Mouse (Mus musculus) heart, embryonic 16.5 days (tissue): ENCODE measurements around the gene Gpd1. TPM values are rescaled to one million over a fixed set of nuclear protein-coding genes. Genes with fewer than 3 reads are reported as not detected.

ENCODE experiments used
- ATAC-seq: fragments of 200-750 bp; cut with Nextera tagmentation; replicated peaks from 2 replicates; pipeline ENCODE4 v1.8.0; 2017; ENCODE audit warnings: moderate number of reproducible peaks; ENCODE audit not compliant: insufficient read depth, low FRiP score; ENCODE audit errors: extremely low read depth
- H3K27ac ChIP-seq: fragments of 300-500 bp; sonication (generic); 2 replicates; pipeline ENCODE4 v1.5.1; 2014; ENCODE audit warnings: mild to moderate bottlenecking, low read length, control low read depth, moderate library complexity
- H3K27me3 ChIP-seq: fragments of 300-500 bp; sonication (generic); 2 replicates; pipeline ENCODE4 v1.6.1; 2014; ENCODE audit warnings: low read length, mixed read lengths; ENCODE audit not compliant: control insufficient read depth, insufficient read depth
- H3K36me3 ChIP-seq: fragments of 300-500 bp; sonication (generic); 2 replicates; pipeline ENCODE4 v1.6.1; 2014; ENCODE audit not compliant: control insufficient read depth, insufficient read depth
- H3K4me1 ChIP-seq: fragments of 300-500 bp; sonication (generic); 2 replicates; pipeline ENCODE4 v1.6.1; 2014; ENCODE audit warnings: low read length, mixed read lengths; ENCODE audit not compliant: control insufficient read depth, insufficient read depth
- H3K4me2 ChIP-seq: fragments of 300-500 bp; sonication (generic); 2 replicates; pipeline ENCODE4 v1.6.1; 2014; ENCODE audit warnings: low read depth, mild to moderate bottlenecking, control low read depth, low read length
- H3K4me3 ChIP-seq: fragments of 300-500 bp; sonication (generic); 2 replicates; pipeline ENCODE4 v1.5.1; 2014; ENCODE audit warnings: mild to moderate bottlenecking, control low read depth, low read length
- H3K9ac ChIP-seq: fragments of 300-500 bp; sonication (generic); 2 replicates; pipeline ENCODE4 v1.6.1; 2014; ENCODE audit warnings: low read length, control low read depth
- H3K9me3 ChIP-seq: fragments of 300-500 bp; sonication (generic); replicated peaks from 2 replicates; pipeline ENCODE4 v1.6.1; 2016; ENCODE audit warnings: low read length; ENCODE audit not compliant: control insufficient read depth
- WGBS: fragments of 180-500 bp; shearing (Covaris S2); extraction: QIAGEN DNeasy Blood & Tissue Kit; methylation state at CpG from one replicate; pipeline ENCODE4 v1.1.7; 2014; 5-methylcytosine and 5-hydroxymethylcytosine counted together
- polyA plus RNA-seq: library from polyadenylated mRNA; unstranded; fragments of >200 nt; fragmentation: Nextera tagmentation; extraction: Ambion mirVana; gene quantifications from 2 replicates; pipeline ENCODE4 v1.2.1, GENCODE M21; 2015

Gene Gpd1
- polyA plus RNA-seq, 1 experiment from 2014 or later: 2.7 TPM

GRCm38 (mm10) chr15:99704881-99705280 lies 12.4 kb upstream of the Gpd1 start:
- Histone ChIP-seq H3K4me1 (peaks cover 37% of the 10 kb centered on the region), H3K9me3 (no peaks in the 10 kb centered on the region), H3K9ac (peak overlapping the region; percentile 70), H3K4me2 (peak overlapping the region; percentile 82), H3K4me3 (peak overlapping the region; percentile 42), H3K36me3 (peaks cover 36% of the 10 kb centered on the region), H3K27me3 (no peaks in the 10 kb centered on the region), H3K27ac (peak overlapping the region; percentile 95)
- 37% methylated on average over 7 of the region's 7 CpGs for WGBS
- ATAC-seq: peak; percentile 54

GRCm38 (mm10) chr15:99705440-99706048 lies 11.8 kb upstream of the Gpd1 start, which contains the start of gene Gm17349:
Gene Gm17349 (minus strand): TSS chr15:99705490.
- WGBS: 69% methylated on average over 11 of the region's 11 CpGs
- H3K9me3 ChIP-seq: no peaks in the 10 kb centered on the region
- H3K9ac ChIP-seq: peak within 1 kb of the TSS; percentile 70
- H3K4me3 ChIP-seq: peak within 1 kb of the TSS; percentile 42
- no peaks in the 10 kb centered on the region for H3K27me3 ChIP-seq
- H3K27ac ChIP-seq: peak within 1 kb of the TSS; percentile 95
- no peak for ATAC-seq
- H3K4me2 ChIP-seq: peak within 1 kb of the TSS; percentile 82
- H3K36me3 ChIP-seq: peaks cover 42% of the 10 kb centered on the region
- peaks cover 37% of the 10 kb centered on the region for H3K4me1 ChIP-seq

- Histone ChIP-seq H3K9me3 (no peaks in the 10 kb centered on the region), H3K9ac (no peak overlapping the region), H3K4me2 (no peak overlapping the region), H3K36me3 (peaks cover 64% of the 10 kb centered on the region), H3K4me1 (peaks cover 23% of the 10 kb centered on the region), H3K27ac (no peak overlapping the region), H3K4me3 (no peak overlapping the region), H3K27me3 (no peaks in the 10 kb centered on the region)
- 95% methylated on average over 13 of the region's 13 CpGs for WGBS
- ATAC-seq: no peak
These were observed 9.1 kb upstream of the Gpd1 start for GRCm38 (mm10) chr15:99708176-99708575.

GRCm38 (mm10) chr15:99710221-99711190 lies 6.8 kb upstream of the Gpd1 start:
- 85% methylated on average over 10 of the region's 10 CpGs for WGBS
- H3K9me3 ChIP-seq: no peaks in the 10 kb centered on the region
- H3K9ac ChIP-seq: no peak overlapping the region
- peaks cover 69% of the 10 kb centered on the region for H3K36me3 ChIP-seq
- H3K4me1 ChIP-seq: peaks cover 15% of the 10 kb centered on the region
- no peaks in the 10 kb centered on the region for H3K27me3 ChIP-seq
- ATAC-seq: no peak
- no peak overlapping the region for H3K4me3 ChIP-seq
- no peak overlapping the region for H3K27ac ChIP-seq
- H3K4me2 ChIP-seq: no peak overlapping the region

- WGBS: 65% methylated on average over 3 of the region's 3 CpGs
- Histone ChIP-seq H3K27me3 (no peaks in the 10 kb centered on the region), H3K36me3 (peaks cover 64% of the 10 kb centered on the region), H3K4me2 (no peak overlapping the region), H3K9me3 (no peaks in the 10 kb centered on the region), H3K9ac (no peak overlapping the region), H3K4me3 (no peak overlapping the region), H3K27ac (no peak overlapping the region), H3K4me1 (peaks cover 15% of the 10 kb centered on the region)
- no peak for ATAC-seq
These were observed 5.8 kb upstream of the Gpd1 start for GRCm38 (mm10) chr15:99711491-99711890.

GRCm38 (mm10) chr15:99712666-99713559 lies 4.4 kb upstream of the Gpd1 start:
- Histone ChIP-seq H3K9me3 (no peaks in the 10 kb centered on the region), H3K4me1 (peaks cover 19% of the 10 kb centered on the region), H3K36me3 (peaks cover 52% of the 10 kb centered on the region), H3K4me2 (no peak overlapping the region), H3K27ac (peak overlapping the region; percentile 82), H3K27me3 (no peaks in the 10 kb centered on the region), H3K9ac (peak overlapping the region; percentile 61; the same call in 1 of the 2 replicates), H3K4me3 (no peak overlapping the region)
- no peak for ATAC-seq
- WGBS: 65% methylated on average over 13 of the region's 13 CpGs

GRCm38 (mm10) chr15:99713569-99713968 lies 3.7 kb upstream of the Gpd1 start:
- H3K4me3 ChIP-seq: no peak overlapping the region
- H3K9ac ChIP-seq: peak overlapping the region; percentile 61
- H3K9me3 ChIP-seq: no peaks in the 10 kb centered on the region
- peaks cover 46% of the 10 kb centered on the region for H3K36me3 ChIP-seq
- peak overlapping the region; percentile 82 for H3K27ac ChIP-seq
- no peak overlapping the region for H3K4me2 ChIP-seq
- no peak for ATAC-seq
- 67% methylated on average over 3 of the region's 3 CpGs for WGBS
- no peaks in the 10 kb centered on the region for H3K27me3 ChIP-seq
- H3K4me1 ChIP-seq: peaks cover 19% of the 10 kb centered on the region

GRCm38 (mm10) chr15:99714206-99714605 lies 3.1 kb upstream of the Gpd1 start:
- WGBS: 38% methylated on average over 4 of the region's 4 CpGs
- ATAC-seq: peak; percentile 38; the same call in 1 of the 2 replicates
- Histone ChIP-seq H3K9ac (peak overlapping the region; percentile 61), H3K27me3 (no peaks in the 10 kb centered on the region), H3K4me3 (no peak overlapping the region), H3K9me3 (no peaks in the 10 kb centered on the region), H3K4me1 (peaks cover 19% of the 10 kb centered on the region), H3K4me2 (no peak overlapping the region), H3K36me3 (peaks cover 40% of the 10 kb centered on the region), H3K27ac (peak overlapping the region; percentile 82)
